Mouse (Mus musculus): Measurements from ENCODE around the gene Yipf1.

Yipf1 gene

DNA sequence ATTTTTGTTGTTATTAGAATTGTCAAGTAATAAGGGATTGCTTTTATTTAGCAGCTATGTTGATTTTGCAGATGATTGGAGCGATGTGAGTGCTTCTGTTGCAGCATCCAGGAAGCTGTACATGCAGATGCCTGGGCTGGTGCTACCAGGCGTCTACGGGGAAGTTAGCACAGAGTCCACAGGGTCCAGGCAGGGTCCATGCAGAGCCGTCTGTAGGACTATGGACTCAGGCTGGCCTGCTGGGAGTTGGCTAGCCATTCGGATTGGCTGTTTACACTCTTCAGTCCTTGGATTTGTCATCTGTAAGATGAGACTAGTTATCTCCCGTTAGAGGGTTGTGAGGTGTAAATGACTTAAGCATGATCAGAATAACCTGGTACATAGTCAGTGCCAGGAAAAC lies 64.8 kb downstream of the Yipf1 start:
- peak; percentile 71 to 75 for DNase-seq

DNA sequence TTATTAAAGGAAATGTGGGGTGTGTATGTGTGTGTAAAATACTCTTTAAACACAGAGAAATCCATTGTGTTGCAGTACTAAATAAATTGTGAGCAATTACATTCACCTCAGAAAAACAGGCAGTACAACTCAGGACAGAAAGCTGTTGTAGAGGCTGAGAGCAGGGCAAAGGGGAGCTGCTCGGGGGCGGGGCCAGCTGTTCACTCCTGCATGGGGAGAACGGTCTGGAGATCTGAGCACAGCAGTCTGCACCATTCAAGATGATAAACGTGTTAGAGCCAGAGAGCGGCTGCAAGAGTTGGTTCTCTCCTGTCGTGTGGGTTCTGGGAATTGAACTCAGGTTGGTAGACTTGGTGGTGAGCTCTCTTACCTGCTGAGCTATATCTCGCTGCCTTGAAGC lies 66.7 kb downstream of the Yipf1 start:
- peak; percentile 48 to 76 for DNase-seq

GRCm38 (mm10) chr4:107387038-107387437 lies 72.9 kb downstream of the Yipf1 start:
- peak; percentile 56 to 57 for DNase-seq

- DNase-seq: no peak
Measured at GRCm38 (mm10) chr4:107387465-107387864, 73.3 kb downstream of the Yipf1 start.

DNA sequence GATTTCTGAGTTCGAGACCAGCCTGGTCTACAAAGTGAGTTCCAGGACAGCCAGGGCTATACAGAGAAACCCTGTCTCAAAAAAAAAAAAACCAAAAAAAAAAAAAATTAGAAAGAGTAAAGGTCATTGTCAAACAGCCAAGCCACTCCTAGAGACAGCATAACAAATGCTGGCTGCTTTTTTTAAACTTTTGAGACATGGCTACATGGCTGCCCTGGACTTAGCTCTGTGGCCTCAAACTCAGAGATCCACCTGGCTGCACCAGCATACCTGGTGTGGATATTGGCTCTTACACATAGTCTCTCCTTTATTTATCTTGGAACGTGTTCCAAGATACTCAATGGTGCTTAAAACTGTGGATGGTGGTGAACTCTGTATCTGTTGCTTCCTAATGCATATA lies 74.1 kb downstream of the Yipf1 start:
- peak; percentile 50 to 67 for DNase-seq

GRCm38 (mm10) chr4:107389345-107389744 lies 75.2 kb downstream of the Yipf1 start:
- DNase-seq: no peak

GRCm38 (mm10) chr4:107393771-107394170 lies 79.6 kb downstream of the Yipf1 start:
- no peak for DNase-seq
